Mouse (Mus musculus): ENCODE results near the gene Cnbd2. TPM values are rescaled to one million over a fixed set of nuclear protein-coding genes. Genes with fewer than 3 reads are reported as not detected.

Gene Cnbd2
- polyA plus RNA-seq (2011; ENCODE audit: insufficient read depth, insufficient read length, low read depth, missing spikeins): 4.8 and 6.5 TPM in 2 replicates

DNA sequence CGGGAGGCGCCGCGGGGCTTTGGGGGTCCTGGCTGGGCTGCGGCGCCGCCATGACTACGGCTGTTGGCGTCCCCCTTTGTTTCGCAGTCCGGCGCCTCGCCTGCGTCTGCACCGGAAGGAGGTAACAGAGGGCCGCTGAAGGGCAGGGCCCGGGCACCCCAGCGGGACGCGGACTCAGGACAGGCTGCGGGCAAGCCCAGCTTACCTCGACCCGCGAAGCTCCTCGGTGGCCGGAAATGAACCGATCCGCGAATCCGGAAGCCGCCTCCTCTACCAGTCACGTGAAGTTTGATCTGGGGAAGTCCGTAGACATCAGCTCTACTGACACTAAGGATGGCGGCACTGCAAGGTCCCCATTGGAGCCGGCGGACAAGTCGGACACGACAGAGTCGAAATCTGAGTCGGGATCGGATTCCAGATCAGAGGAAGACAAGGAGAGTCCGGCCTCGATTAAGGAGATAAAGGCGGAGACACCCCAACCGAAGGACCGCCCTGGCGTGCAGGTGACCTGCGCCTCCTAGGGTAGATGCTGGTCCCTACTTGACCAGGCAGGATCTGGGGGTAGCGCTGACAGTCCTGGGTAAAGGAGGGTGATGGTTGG, at the start of gene Cnbd2, which contains the start of gene Scand1:
Gene Cnbd2 (plus strand): TSS at position 3 of the 601 bp plus-strand sequence.
Gene Scand1 (minus strand): TSS at position 408 of the 601 bp plus-strand sequence.
- Histone ChIP-seq H3K27me3 (ENCODE audit: control insufficient read depth, insufficient read depth, low read length, poor library complexity, severe bottlenecking) (no peaks in the 10 kb centered on the region), H3K36me3 (ENCODE audit: control insufficient read depth, insufficient read depth, low read length, poor library complexity, severe bottlenecking) (no peaks in the 10 kb centered on the region; the same call in none of the 2 replicates), H3K9ac (ENCODE audit: low read depth, poor library complexity, severe bottlenecking) (peak within 1 kb of the TSS; percentile 97), H3K9me3 (replicated peaks; ENCODE audit: control insufficient read depth, insufficient read depth, low read length, poor library complexity, severe bottlenecking) (peaks cover 7% of the 10 kb centered on the region; the same call in 1 of the 2 replicates), H3K4me3 (ENCODE audit: low read depth, low read length) (peak within 1 kb of the TSS; percentile 76), H3K27ac (ENCODE audit: insufficient read depth, low read length) (peak within 1 kb of the TSS; percentile 74), H3K4me1 (ENCODE audit: control insufficient read depth, insufficient read depth, low read length) (peaks cover 2% of the 10 kb centered on the region)
- no peak for TF ChIP-seq EP300 (IDR thresholded peaks at IDR 0.05; ENCODE audit: insufficient read depth, low read depth, low read length)
- TF ChIP-seq POLR2A (IDR thresholded peaks at IDR 0.05; ENCODE audit: insufficient read depth, low read length): peak; percentile 38
- TF ChIP-seq CTCF (IDR thresholded peaks at IDR 0.05; ENCODE audit: low read depth, low read length): peak; percentile 14

DNA sequence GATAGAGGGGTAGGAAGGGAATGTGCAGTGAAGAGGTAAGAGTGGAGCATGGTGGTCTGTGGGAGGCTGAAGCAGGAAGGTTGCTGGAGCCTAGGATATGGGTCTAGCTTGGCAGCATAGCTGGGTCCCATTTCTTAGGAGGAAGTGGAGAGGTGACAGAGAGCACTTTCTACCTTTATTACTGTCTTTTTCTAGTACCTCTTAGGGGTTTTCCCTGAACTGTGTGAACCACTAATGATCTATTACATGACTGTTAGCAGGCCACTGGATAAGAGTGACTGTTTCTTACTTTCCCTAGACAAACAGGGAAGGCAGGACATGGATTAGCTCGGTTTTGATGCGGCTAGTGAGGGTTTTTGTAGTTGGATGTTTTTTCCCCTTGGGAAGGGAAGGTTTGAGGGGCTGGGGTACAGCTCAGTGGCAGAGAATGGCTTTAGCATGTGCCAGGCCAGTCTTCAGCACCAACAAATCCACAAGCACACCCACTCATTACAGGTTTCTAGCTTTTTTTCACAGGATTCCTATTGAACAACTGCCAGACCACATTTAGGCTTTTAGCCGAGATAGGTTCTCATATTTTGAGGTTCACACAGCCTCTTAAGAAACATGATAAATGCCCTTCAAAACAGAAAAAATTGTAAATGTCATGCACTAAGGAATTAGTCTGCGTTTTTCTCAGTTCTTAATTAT, 48.8 kb upstream of the Cnbd2 start:
- Histone ChIP-seq H3K9me3 (replicated peaks; ENCODE audit: control insufficient read depth, insufficient read depth, low read length, poor library complexity, severe bottlenecking) (no peaks in the 10 kb centered on the region), H3K27me3 (ENCODE audit: control insufficient read depth, insufficient read depth, low read length, poor library complexity, severe bottlenecking) (no peaks in the 10 kb centered on the region), H3K9ac (ENCODE audit: low read depth, poor library complexity, severe bottlenecking) (no peak overlapping the region), H3K27ac (ENCODE audit: insufficient read depth, low read length) (no peak overlapping the region), H3K4me3 (ENCODE audit: low read depth, low read length) (no peak overlapping the region), H3K36me3 (ENCODE audit: control insufficient read depth, insufficient read depth, low read length, poor library complexity, severe bottlenecking) (peaks cover 6% of the 10 kb centered on the region; the same call in 1 of the 2 replicates), H3K4me1 (ENCODE audit: control insufficient read depth, insufficient read depth, low read length) (no peaks in the 10 kb centered on the region)
- no peak for TF ChIP-seq POLR2A (IDR thresholded peaks at IDR 0.05; ENCODE audit: insufficient read depth, low read length)
- no peak for TF ChIP-seq EP300 (IDR thresholded peaks at IDR 0.05; ENCODE audit: insufficient read depth, low read depth, low read length)
- TF ChIP-seq CTCF (IDR thresholded peaks at IDR 0.05; ENCODE audit: low read depth, low read length): no peak

DNA sequence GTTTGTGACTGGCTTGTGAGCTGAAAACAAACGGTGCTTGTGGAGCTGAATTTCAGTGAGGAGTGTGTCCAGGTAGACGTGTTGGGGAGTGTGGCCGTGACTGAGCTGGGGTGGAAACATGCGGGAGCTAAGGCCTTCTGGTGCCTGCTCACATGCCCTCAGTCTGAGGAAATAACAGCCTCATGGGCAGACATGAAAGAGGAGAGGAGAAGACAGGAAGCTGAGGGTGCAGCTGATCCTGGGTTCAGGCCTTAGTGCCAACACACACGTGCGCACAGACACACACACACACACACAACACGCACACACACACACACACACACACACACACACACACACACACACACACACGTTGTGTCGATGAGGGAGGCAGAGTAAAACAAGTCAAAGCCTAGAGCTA, 44.5 kb upstream of the Cnbd2 start:
- Histone ChIP-seq H3K36me3 (ENCODE audit: control insufficient read depth, insufficient read depth, low read length, poor library complexity, severe bottlenecking) (peaks cover 2% of the 10 kb centered on the region; the same call in 1 of the 2 replicates), H3K4me1 (ENCODE audit: control insufficient read depth, insufficient read depth, low read length) (no peaks in the 10 kb centered on the region), H3K9ac (ENCODE audit: low read depth, poor library complexity, severe bottlenecking) (no peak overlapping the region), H3K27ac (ENCODE audit: insufficient read depth, low read length) (no peak overlapping the region), H3K27me3 (ENCODE audit: control insufficient read depth, insufficient read depth, low read length, poor library complexity, severe bottlenecking) (no peaks in the 10 kb centered on the region), H3K4me3 (ENCODE audit: low read depth, low read length) (no peak overlapping the region), H3K9me3 (replicated peaks; ENCODE audit: control insufficient read depth, insufficient read depth, low read length, poor library complexity, severe bottlenecking) (no peaks in the 10 kb centered on the region)
- TF ChIP-seq CTCF (IDR thresholded peaks at IDR 0.05; ENCODE audit: low read depth, low read length) (no peak), EP300 (IDR thresholded peaks at IDR 0.05; ENCODE audit: insufficient read depth, low read depth, low read length) (no peak), POLR2A (IDR thresholded peaks at IDR 0.05; ENCODE audit: insufficient read depth, low read length) (no peak)

DNA sequence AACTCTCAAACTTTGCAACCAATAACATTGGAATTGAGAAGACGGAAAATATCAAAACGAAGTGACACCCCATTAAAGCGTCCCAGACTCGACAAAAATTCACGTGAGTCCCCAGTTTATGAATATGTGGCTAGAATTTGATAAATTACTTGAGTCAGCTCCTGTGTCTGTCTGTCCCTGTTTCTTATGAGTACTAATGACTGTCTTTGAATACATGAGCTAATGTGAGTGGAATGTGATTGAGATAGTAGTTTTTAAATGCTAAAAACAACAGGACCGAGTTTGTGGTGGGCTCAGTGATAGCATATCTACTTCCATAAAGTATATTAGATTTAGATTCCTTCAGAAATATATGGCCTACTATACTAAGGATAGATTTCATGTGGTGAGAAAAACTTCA, 39.5 kb upstream of the Cnbd2 start:
- peaks cover 21% of the 10 kb centered on the region for H3K36me3 ChIP-seq (ENCODE audit: control insufficient read depth, insufficient read depth, low read length, poor library complexity, severe bottlenecking)
- no peak overlapping the region for H3K27ac ChIP-seq (ENCODE audit: insufficient read depth, low read length)
- H3K27me3 ChIP-seq (ENCODE audit: control insufficient read depth, insufficient read depth, low read length, poor library complexity, severe bottlenecking): no peaks in the 10 kb centered on the region
- TF ChIP-seq CTCF (IDR thresholded peaks at IDR 0.05; ENCODE audit: low read depth, low read length) (no peak), POLR2A (IDR thresholded peaks at IDR 0.05; ENCODE audit: insufficient read depth, low read length) (no peak), EP300 (IDR thresholded peaks at IDR 0.05; ENCODE audit: insufficient read depth, low read depth, low read length) (no peak)
- no peaks in the 10 kb centered on the region for H3K4me1 ChIP-seq (ENCODE audit: control insufficient read depth, insufficient read depth, low read length)
- no peaks in the 10 kb centered on the region for H3K9me3 ChIP-seq (replicated peaks; ENCODE audit: control insufficient read depth, insufficient read depth, low read length, poor library complexity, severe bottlenecking)
- no peak overlapping the region for H3K9ac ChIP-seq (ENCODE audit: low read depth, poor library complexity, severe bottlenecking)
- no peak overlapping the region for H3K4me3 ChIP-seq (ENCODE audit: low read depth, low read length)

DNA sequence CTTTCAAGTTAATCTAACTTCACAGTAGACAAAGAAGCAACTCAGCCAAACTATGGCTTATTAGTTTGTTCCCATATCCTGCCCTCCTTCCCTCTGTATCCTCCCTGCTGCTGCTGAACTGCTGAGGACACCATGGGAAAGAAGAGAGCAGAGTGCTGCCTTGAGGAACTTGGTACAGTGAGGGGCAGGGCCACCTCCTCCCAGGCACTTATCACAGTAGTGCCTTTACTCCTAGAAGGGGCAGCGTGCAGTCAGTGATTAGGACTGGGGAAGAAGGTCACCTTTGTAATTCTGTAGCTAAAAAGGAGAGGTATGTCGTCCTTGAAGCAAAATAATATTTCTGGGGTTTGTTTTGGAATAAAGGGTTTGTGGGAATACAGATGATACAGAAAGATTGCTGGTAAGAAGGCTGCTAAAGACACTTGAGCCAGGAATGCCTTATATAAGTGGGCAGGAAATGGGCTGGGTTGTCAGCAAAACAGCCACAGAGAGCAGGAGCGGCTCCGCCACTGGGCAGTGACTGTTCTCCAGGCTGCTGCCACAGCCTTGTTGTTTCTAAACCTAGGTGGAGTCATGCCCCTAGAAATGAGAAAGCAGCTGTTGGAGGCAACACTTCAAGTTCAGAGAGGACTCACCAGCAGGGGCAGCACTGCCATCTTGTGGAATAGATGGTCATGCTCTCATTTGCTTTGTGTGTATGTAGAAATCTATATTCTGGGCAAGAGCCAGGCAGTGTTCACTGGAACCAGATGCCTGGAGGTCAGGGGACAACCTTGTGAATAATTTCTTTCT, 33.7 kb upstream of the Cnbd2 start:
- H3K9me3 ChIP-seq (replicated peaks; ENCODE audit: control insufficient read depth, insufficient read depth, low read length, poor library complexity, severe bottlenecking): no peaks in the 10 kb centered on the region

More for the DNA sequence above, 33.7 kb upstream of the Cnbd2 start:
- H3K36me3 ChIP-seq (ENCODE audit: control insufficient read depth, insufficient read depth, low read length, poor library complexity, severe bottlenecking): peaks cover 25% of the 10 kb centered on the region
- H3K9ac ChIP-seq (ENCODE audit: low read depth, poor library complexity, severe bottlenecking): no peak overlapping the region
- no peak overlapping the region for H3K4me3 ChIP-seq (ENCODE audit: low read depth, low read length)
- no peaks in the 10 kb centered on the region for H3K27me3 ChIP-seq (ENCODE audit: control insufficient read depth, insufficient read depth, low read length, poor library complexity, severe bottlenecking)
- no peak overlapping the region for H3K27ac ChIP-seq (ENCODE audit: insufficient read depth, low read length)
- TF ChIP-seq CTCF (IDR thresholded peaks at IDR 0.05; ENCODE audit: low read depth, low read length): peak; percentile 63
- TF ChIP-seq POLR2A (IDR thresholded peaks at IDR 0.05; ENCODE audit: insufficient read depth, low read length): no peak
- no peaks in the 10 kb centered on the region for H3K4me1 ChIP-seq (ENCODE audit: control insufficient read depth, insufficient read depth, low read length)

All from ES-Bruce4 (cell line).